Mouse (Mus musculus) testis, adult 2 months (tissue): Measurements from ENCODE around the gene Znhit6.

Source experiments
- CTCF ChIP-seq: fragments of 200-500 bp; IDR thresholded peaks from 2 replicates; pipeline ENCODE4 v1.5.1; 2012; ENCODE audit warnings: low read depth, mild to moderate bottlenecking, inconsistent platforms, low read length, moderate library complexity; ENCODE audit not compliant: control insufficient read depth, insufficient read depth, insufficient replicate concordance
- POLR2A ChIP-seq: fragments of 200-500 bp; IDR thresholded peaks from 2 replicates; pipeline ENCODE4 v1.6.1; 2012; ENCODE audit warnings: low read depth, mild to moderate bottlenecking, inconsistent platforms, low read length, moderate library complexity; ENCODE audit not compliant: control insufficient read depth

DNA sequence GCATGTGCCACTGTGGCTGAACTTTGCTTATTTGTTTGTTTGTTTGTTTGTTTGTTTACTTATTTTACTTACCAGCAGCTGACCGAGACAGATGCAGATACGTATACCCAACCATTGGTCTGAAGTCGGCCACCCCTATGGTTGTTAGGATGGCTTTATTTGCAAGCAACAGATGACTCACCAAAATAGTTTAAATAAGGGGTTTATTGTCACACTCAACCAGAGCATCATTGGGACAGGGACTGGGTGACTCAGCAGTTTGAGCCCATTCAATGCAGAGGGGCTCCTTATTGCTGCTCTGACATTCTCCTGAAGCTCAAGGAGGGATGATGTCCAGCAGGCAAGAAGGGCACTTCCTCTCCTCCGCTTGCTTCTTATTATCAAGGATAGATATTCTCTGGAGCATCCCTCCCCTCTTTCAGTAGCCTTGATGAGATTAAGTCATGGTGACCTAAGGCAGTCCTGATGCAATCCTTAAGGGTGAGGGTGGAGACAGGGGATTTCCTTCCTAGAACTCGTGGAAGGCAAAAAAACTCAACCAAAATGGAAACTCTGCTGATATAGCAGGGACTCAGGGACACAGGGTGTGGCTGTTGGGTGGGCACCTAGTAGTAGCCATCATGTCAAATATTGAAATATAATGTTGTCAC is 65.2 kb downstream of the Znhit6 start:
- no peak for TF ChIP-seq CTCF
- no peak for TF ChIP-seq POLR2A
